In genomic region chr16:75908635-75909494, GRCm38 (mm10) we compare ENCODE assay signal across 8 mouse cellular contexts.
DNase-seq lines count a peak whose midpoint lies in the region; ATAC-seq and TF ChIP-seq lines count a peak whose summit lies in the region.

No protein-coding gene starts in this region.

- H3K27me3 ChIP-seq in kidney, adult 2 months (replicated peaks; ENCODE audit: control insufficient read depth, insufficient read depth, low read length), result no peaks in the 10 kb centered on the region
- no peaks in the 10 kb centered on the region for H3K27me3 ChIP-seq in kidney, embryonic 14.5 days (ENCODE audit: control insufficient read depth, insufficient read depth, low read length)
- no peaks in the 10 kb centered on the region for H3K27me3 ChIP-seq in liver, postnatal 0 days (ENCODE audit: insufficient read depth, low read length)
- no peaks in the 10 kb centered on the region for H3K27me3 ChIP-seq in midbrain, embryonic 14.5 days (ENCODE audit: control insufficient read depth, insufficient read depth, low read length)
- no peaks in the 10 kb centered on the region for H3K27me3 ChIP-seq in midbrain, embryonic 13.5 days

- H3K4me2 ChIP-seq in kidney, embryonic 14.5 days (replicated peaks; ENCODE audit: low read depth, low read length), result no peak overlapping the region
- H3K4me2 ChIP-seq in liver, postnatal 0 days (ENCODE audit: low read depth, low read length), result peak overlapping the region; percentile 61
- no peak overlapping the region for H3K4me2 ChIP-seq in midbrain, embryonic 14.5 days (ENCODE audit: low read length)
- no peak overlapping the region for H3K4me2 ChIP-seq in midbrain, embryonic 13.5 days (replicated peaks)

- no peaks in the 10 kb centered on the region for H3K36me3 ChIP-seq in kidney, adult 2 months (ENCODE audit: control insufficient read depth, insufficient read depth, low read length)
- no peaks in the 10 kb centered on the region for H3K36me3 ChIP-seq in kidney, embryonic 14.5 days (ENCODE audit: control insufficient read depth, insufficient read depth, low read length)
- H3K36me3 ChIP-seq in liver, postnatal 0 days (replicated peaks; ENCODE audit: insufficient read depth, low read length), result no peaks in the 10 kb centered on the region
- no peaks in the 10 kb centered on the region for H3K36me3 ChIP-seq in midbrain, embryonic 14.5 days (ENCODE audit: control insufficient read depth, insufficient read depth, low read length)
- H3K36me3 ChIP-seq in midbrain, embryonic 13.5 days, result no peaks in the 10 kb centered on the region

- H3K27ac ChIP-seq in kidney, adult 2 months (ENCODE audit: insufficient read depth, low read depth, low read length), result no peak overlapping the region
- H3K27ac ChIP-seq in kidney, embryonic 14.5 days (ENCODE audit: low read depth, low read length), result no peak overlapping the region
- H3K27ac ChIP-seq in liver, postnatal 0 days (ENCODE audit: low read depth), result peak overlapping the region; percentile 71
- H3K27ac ChIP-seq in midbrain, embryonic 14.5 days (replicated peaks; ENCODE audit: low read depth, low read length), result no peak overlapping the region
- no peak overlapping the region for H3K27ac ChIP-seq in midbrain, embryonic 13.5 days

- TF ChIP-seq EP300 in liver, postnatal 0 days (IDR thresholded peaks at IDR 0.05; ENCODE audit: low read depth), result peak; percentile 75

- H3K9me3 ChIP-seq in kidney, embryonic 14.5 days (ENCODE audit: control insufficient read depth, low read length), result no peaks in the 10 kb centered on the region
- H3K9me3 ChIP-seq in liver, postnatal 0 days (ENCODE audit: low read length), result no peaks in the 10 kb centered on the region
- no peaks in the 10 kb centered on the region for H3K9me3 ChIP-seq in midbrain, embryonic 14.5 days (ENCODE audit: control insufficient read depth, low read length)
- no peaks in the 10 kb centered on the region for H3K9me3 ChIP-seq in midbrain, embryonic 13.5 days

- no peak for TF ChIP-seq POLR2A in kidney, adult 2 months (IDR thresholded peaks at IDR 0.05; ENCODE audit: low read depth, low read length)

- H3K4me1 ChIP-seq in kidney, adult 2 months (ENCODE audit: control insufficient read depth, insufficient read depth, low read length), result no peaks in the 10 kb centered on the region
- no peaks in the 10 kb centered on the region for H3K4me1 ChIP-seq in kidney, embryonic 14.5 days (ENCODE audit: control insufficient read depth, insufficient read depth, low read length)
- H3K4me1 ChIP-seq in liver, postnatal 0 days (ENCODE audit: insufficient read depth), result no peaks in the 10 kb centered on the region
- H3K4me1 ChIP-seq in midbrain, embryonic 14.5 days (ENCODE audit: control insufficient read depth, insufficient read depth, low read length), result no peaks in the 10 kb centered on the region
- no peaks in the 10 kb centered on the region for H3K4me1 ChIP-seq in midbrain, embryonic 13.5 days (replicated peaks)

- H3K9ac ChIP-seq in kidney, embryonic 14.5 days (ENCODE audit: low read depth, low read length), result no peak overlapping the region
- peak overlapping the region; percentile 44; the same call in 1 of the 2 replicates for H3K9ac ChIP-seq in liver, postnatal 0 days (replicated peaks)
- no peak overlapping the region for H3K9ac ChIP-seq in midbrain, embryonic 14.5 days (replicated peaks; ENCODE audit: low read length)
- H3K9ac ChIP-seq in midbrain, embryonic 13.5 days (replicated peaks), result no peak overlapping the region

- H3K4me3 ChIP-seq in kidney, adult 2 months (ENCODE audit: insufficient read depth, low read depth, low read length), result no peak overlapping the region
- no peak overlapping the region; the same call in 1 of the 2 replicates for H3K4me3 ChIP-seq in kidney, embryonic 14.5 days (ENCODE audit: low read length)
- H3K4me3 ChIP-seq in liver, postnatal 0 days (ENCODE audit: low read depth, low read length), result peak overlapping the region; percentile 48
- H3K4me3 ChIP-seq in midbrain, embryonic 14.5 days (replicated peaks; ENCODE audit: low read depth, low read length), result no peak overlapping the region
- no peak overlapping the region for H3K4me3 ChIP-seq in midbrain, embryonic 13.5 days (replicated peaks)

- 54% methylated on average over 8 of the region's 8 CpGs for WGBS in kidney, adult 2 months
- WGBS in kidney, embryonic 14.5 days, result 65% methylated on average over 8 of the region's 8 CpGs
- WGBS in liver, postnatal 0 days (ENCODE audit: insufficient replicate concordance), result 19% methylated on average over 8 of the region's 8 CpGs
- WGBS in midbrain, embryonic 14.5 days, result 84% methylated on average over 8 of the region's 8 CpGs
- WGBS in midbrain, embryonic 13.5 days, result 85% methylated on average over 8 of the region's 8 CpGs

- no peak for ATAC-seq in kidney, embryonic 14.5 days (ENCODE audit: low FRiP score, low TSS enrichment)
- ATAC-seq in liver, postnatal 0 days, result peak; percentile 98
- no peak for ATAC-seq in midbrain, embryonic 14.5 days (ENCODE audit: low FRiP score, low TSS enrichment)
- ATAC-seq in midbrain, embryonic 13.5 days, result no peak

- peak; percentile 39 for DNase-seq in kidney, adult 2 months
- peak; percentile 60 for DNase-seq in c-Kit-positive CD71-positive TER-119-negative erythroid progenitor cells, embryonic 14.5 days (ENCODE audit: low read depth)
- DNase-seq in liver, postnatal 0 days, result peak; percentile 54
- DNase-seq in spleen, postnatal 14 days (ENCODE audit: low spot score in 2 of 2), result peak; percentile 12 to 45
- no peak for DNase-seq in midbrain, embryonic 14.5 days
- no peak for DNase-seq in layer of hippocampus, adult 18-20 months (ENCODE audit: low spot score in 2 of 2)

- no peak for TF ChIP-seq CTCF in kidney, adult 2 months (conservative IDR thresholded peaks at IDR 0.05; ENCODE audit: insufficient read depth, insufficient read length, low read depth, low read length)
- no peak for TF ChIP-seq CTCF in liver, postnatal 0 days (IDR thresholded peaks at IDR 0.05; ENCODE audit: low read depth)

Comparison
In these comparisons a context has a peak if more than half of its experiments do, and no peak if none do; other contexts are left out.
1. DNase-seq: peak in kidney, adult 2 months (single experiment), c-Kit-positive CD71-positive TER-119-negative erythroid progenitor cells, embryonic 14.5 days (single experiment), liver, postnatal 0 days (single experiment) and spleen, postnatal 14 days (2 of 2); none in midbrain, embryonic 14.5 days (single experiment) and layer of hippocampus, adult 18-20 months (0 of 2).